Comparison of ENCODE assay signal across 11 mouse cellular contexts in the genomic region with DNA sequence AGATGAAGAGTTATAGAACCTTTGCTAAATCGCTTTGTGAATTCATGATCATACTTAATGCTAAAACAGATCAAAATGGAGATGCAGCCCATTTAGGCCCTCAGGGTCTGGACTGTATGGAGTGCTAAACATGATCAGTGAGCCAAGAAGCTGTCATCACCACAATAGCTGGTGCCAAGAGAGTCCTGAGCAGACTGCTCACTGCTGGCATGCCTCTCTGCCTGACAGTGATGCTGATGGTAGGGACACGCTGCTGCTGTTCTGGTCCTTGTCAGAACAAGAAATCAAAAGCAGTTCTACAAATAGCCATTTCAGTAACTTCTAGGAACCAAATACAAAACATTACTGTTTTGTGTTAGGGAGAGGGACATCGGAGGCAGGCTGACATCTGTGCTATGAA. TPM values are rescaled to one million over a fixed set of nuclear protein-coding genes. Genes with fewer than 3 reads are reported as not detected.
DNase-seq lines count a peak whose midpoint lies in the region; ATAC-seq and TF ChIP-seq lines count a peak whose summit lies in the region.
"Had no signal": no experiment of that assay in that cellular context is flagged by ENCODE, and none has a peak within 500 bp of the region (broad histone marks: within the 10 kb centered on the region; RNA-seq: fewer than 3 reads in every experiment).

No protein-coding gene starts in this region.

- TF ChIP-seq CTCF in brain, embryonic 14.5 days (IDR thresholded peaks at IDR 0.05; ENCODE audit: borderline replicate concordance, extremely low read depth, insufficient read depth, insufficient read length) = no peak

- no peaks in the 10 kb centered on the region for H3K27me3 ChIP-seq in heart, embryonic 15.5 days
- H3K27me3 ChIP-seq in forebrain, embryonic 15.5 days = no peaks in the 10 kb centered on the region

- H3K27ac ChIP-seq in heart, embryonic 15.5 days = no peak overlapping the region
- peak overlapping the region; percentile 59; the same call in 1 of the 2 replicates for H3K27ac ChIP-seq in forebrain, embryonic 15.5 days (replicated peaks)

- no peaks in the 10 kb centered on the region for H3K9me3 ChIP-seq in heart, embryonic 15.5 days (replicated peaks)
- no peaks in the 10 kb centered on the region for H3K9me3 ChIP-seq in forebrain, embryonic 15.5 days

- WGBS in heart, embryonic 15.5 days = 41% methylated on average over 3 of the region's 3 CpGs
- WGBS in forebrain, embryonic 15.5 days = 54% methylated on average over 3 of the region's 3 CpGs

- intact Hi-C loops in heart, postnatal 36 days (cut with DNase I) = no loop called here
- intact Hi-C loops in left cerebral cortex, postnatal 14 days (cut with DNase I) = no loop called here

- no peak for TF ChIP-seq POLR2A in brain, embryonic 14.5 days (IDR thresholded peaks at IDR 0.05; ENCODE audit: borderline replicate concordance, extremely low read depth, insufficient read depth, insufficient read length, poor library complexity, severe bottlenecking)

- ATAC-seq in heart, embryonic 15.5 days (replicated peaks; ENCODE audit: insufficient number of reproducible peaks, insufficient read depth, low FRiP score, low read depth) = peak; percentile 93; the same call in 1 of the 2 replicates
- peak; percentile 100 for ATAC-seq in forebrain, embryonic 15.5 days (replicated peaks)
- ATAC-seq in CD4-positive, CD25-positive, alpha-beta regulatory T cell, adult 4 months = no peak

- no peak overlapping the region for H3K4me2 ChIP-seq in heart, embryonic 15.5 days
- H3K4me2 ChIP-seq in forebrain, embryonic 15.5 days (replicated peaks) = no peak overlapping the region

- no peaks in the 10 kb centered on the region for H3K4me1 ChIP-seq in heart, embryonic 15.5 days (replicated peaks)
- peaks cover 10% of the 10 kb centered on the region for H3K4me1 ChIP-seq in forebrain, embryonic 15.5 days

- H3K36me3 ChIP-seq in heart, embryonic 15.5 days = no peaks in the 10 kb centered on the region
- no peaks in the 10 kb centered on the region for H3K36me3 ChIP-seq in forebrain, embryonic 15.5 days

- no peak overlapping the region for H3K9ac ChIP-seq in heart, embryonic 15.5 days
- no peak overlapping the region for H3K9ac ChIP-seq in forebrain, embryonic 15.5 days (replicated peaks)

- H3K4me3 ChIP-seq in heart, embryonic 15.5 days = no peak overlapping the region
- H3K4me3 ChIP-seq in forebrain, embryonic 15.5 days = no peak overlapping the region
- H3K4me3 ChIP-seq: myocyte had no signal

- DNase-seq in heart, postnatal 36 days = no peak
- DNase-seq in brain, embryonic 14.5 days (ENCODE audit: low read depth) = peak; percentile 93
- DNase-seq in left cerebral cortex, postnatal 14 days (ENCODE audit: low spot score in 2 of 2) = peak; percentile 15 to 26
- DNase-seq in embryo, embryonic 9.5 days (ENCODE audit: extremely low spot score) = no peak
- DNase-seq in gastrocnemius, adult 18-20 months (ENCODE audit: low spot score) = no peak
- DNase-seq: liver had no signal

RNA-seq across cellular contexts. Expression of a gene that starts 35.5 kb away (rescaled TPM):
- not detected in 2 replicates for polyA plus RNA-seq in heart, embryonic 15.5 days (2015; fragmentation: Nextera tagmentation; extraction: Ambion mirVana)
- total RNA-seq in heart, postnatal 36 days (2021) = not detected
- polyA plus RNA-seq in brain, embryonic 14.5 days (2012; rRNA removed) = not detected in 2 replicates
- polyA plus RNA-seq in forebrain, embryonic 15.5 days (2015; fragmentation: Nextera tagmentation; extraction: Ambion mirVana) = not detected in 2 replicates
- not detected for total RNA-seq in left cerebral cortex, postnatal 14 days (2021)
- not detected for polyA plus RNA-seq in CD4-positive, CD25-positive, alpha-beta regulatory T cell, adult 4 months (2017; shearing (Covaris generic))
- not detected for total RNA-seq in gastrocnemius, adult 18-20 months (2021)
- polyA plus RNA-seq: embryonic facial prominence, embryonic 11.5 days; myocyte had no signal

RNA-seq across cellular contexts. Expression of a gene that starts 56.1 kb away (rescaled TPM):
- not detected in 2 replicates for polyA plus RNA-seq in heart, embryonic 15.5 days (2015; fragmentation: Nextera tagmentation; extraction: Ambion mirVana)
- not detected for total RNA-seq in heart, postnatal 36 days (2021)
- not detected in 2 replicates for polyA plus RNA-seq in brain, embryonic 14.5 days (2012; rRNA removed)
- polyA plus RNA-seq in forebrain, embryonic 15.5 days (2015; fragmentation: Nextera tagmentation; extraction: Ambion mirVana) = not detected in 2 replicates
- total RNA-seq in left cerebral cortex, postnatal 14 days (2021) = not detected
- polyA plus RNA-seq in CD4-positive, CD25-positive, alpha-beta regulatory T cell, adult 4 months (2017; shearing (Covaris generic)) = not detected
- not detected for total RNA-seq in gastrocnemius, adult 18-20 months (2021)
- polyA plus RNA-seq: embryonic facial prominence, embryonic 11.5 days; myocyte had no signal

Comparison
In these comparisons a context has a peak if more than half of its experiments do, and no peak if none do; other contexts are left out.
1. DNase-seq: peak in brain, embryonic 14.5 days (single experiment) and left cerebral cortex, postnatal 14 days (2 of 2); none in heart, postnatal 36 days (0 of 2), embryo, embryonic 9.5 days (single experiment) and gastrocnemius, adult 18-20 months (single experiment).